12 mouse cellular contexts compared by ENCODE assay signal in genomic region chr1:137972620-137973350, GRCm38 (mm10).
DNase-seq lines count a peak whose midpoint lies in the region; ATAC-seq and TF ChIP-seq lines count a peak whose summit lies in the region.
"Had no signal": no experiment of that assay in that cellular context is flagged by ENCODE, and none has a peak within 500 bp of the region (broad histone marks: within the 10 kb centered on the region; RNA-seq: fewer than 3 reads in every experiment).

No protein-coding gene starts in this region.

- H3K27me3 ChIP-seq in kidney, postnatal 0 days (ENCODE audit: insufficient read depth, low read length): no peaks in the 10 kb centered on the region
- H3K27me3 ChIP-seq in kidney, adult 2 months (replicated peaks; ENCODE audit: control insufficient read depth, insufficient read depth, low read length): no peaks in the 10 kb centered on the region
- no peaks in the 10 kb centered on the region for H3K27me3 ChIP-seq in embryonic facial prominence, embryonic 12.5 days
- H3K27me3 ChIP-seq in heart, adult 2 months (ENCODE audit: control insufficient read depth, insufficient read depth, low read length): no peaks in the 10 kb centered on the region
- H3K27me3 ChIP-seq: liver, embryonic 13.5 days had no signal

- peak; percentile 9 for DNase-seq in kidney, postnatal 0 days (ENCODE audit: low spot score)
- DNase-seq in kidney, adult 2 months: no peak
- DNase-seq in brain, adult 2 months (ENCODE audit: low read depth, low spot score): peak; percentile 70
- peak; percentile 42 to 78 for DNase-seq in left cerebral cortex, postnatal 25 days (ENCODE audit: low spot score in 2 of 2)
- no peak for DNase-seq in urinary bladder, adult 18-20 months (ENCODE audit: low spot score in 2 of 2)
- DNase-seq in adrenal gland, adult 18-20 months (ENCODE audit: low spot score in 2 of 2): no peak
- no peak for DNase-seq in heart, adult 2 months
- DNase-seq: cerebellum, postnatal 25 days; heart, adult 18-20 months; liver, embryonic 13.5 days; thymus, postnatal 14 days had no signal

- no peaks in the 10 kb centered on the region for H3K9me3 ChIP-seq in kidney, postnatal 0 days (replicated peaks; ENCODE audit: low read length)
- no peaks in the 10 kb centered on the region for H3K9me3 ChIP-seq in embryonic facial prominence, embryonic 12.5 days
- H3K9me3 ChIP-seq: liver, embryonic 13.5 days had no signal

- H3K27ac ChIP-seq in kidney, postnatal 0 days: no peak overlapping the region
- H3K27ac ChIP-seq in kidney, adult 2 months (ENCODE audit: insufficient read depth, low read depth, low read length): no peak overlapping the region
- peak overlapping the region; percentile 70 for H3K27ac ChIP-seq in embryonic facial prominence, embryonic 12.5 days
- H3K27ac ChIP-seq in heart, adult 2 months: no peak overlapping the region
- H3K27ac ChIP-seq: liver, embryonic 13.5 days had no signal

- 61% methylated on average over 6 of the region's 6 CpGs for WGBS in kidney, postnatal 0 days
- WGBS in kidney, adult 2 months: 72% methylated on average over 6 of the region's 6 CpGs
- 38% methylated on average over 6 of the region's 6 CpGs for WGBS in embryonic facial prominence, embryonic 12.5 days
- 62% methylated on average over 6 of the region's 6 CpGs for WGBS in heart, adult 2 months

- ATAC-seq in kidney, postnatal 0 days (replicated peaks; ENCODE audit: low FRiP score, low read depth): no peak
- no peak for ATAC-seq in embryonic facial prominence, embryonic 12.5 days (ENCODE audit: insufficient number of reproducible peaks, insufficient read depth, low FRiP score, low TSS enrichment)

- intact Hi-C loops in left cerebral cortex, postnatal 25 days (cut with DNase I): loop anchor here (5.0 kb wide), 1 partner anchor 300 kb away; no protein-coding TSS in a partner anchor
- intact Hi-C loops in heart, adult 2 months (cut with DNase I): no loop called here

- no peaks in the 10 kb centered on the region for H3K4me1 ChIP-seq in kidney, postnatal 0 days (replicated peaks; ENCODE audit: insufficient read depth, low read length)
- no peaks in the 10 kb centered on the region for H3K4me1 ChIP-seq in kidney, adult 2 months (ENCODE audit: control insufficient read depth, insufficient read depth, low read length)
- peaks cover 11% of the 10 kb centered on the region for H3K4me1 ChIP-seq in embryonic facial prominence, embryonic 12.5 days
- H3K4me1 ChIP-seq in heart, adult 2 months (ENCODE audit: control insufficient read depth, insufficient read depth, low read length): no peaks in the 10 kb centered on the region
- H3K4me1 ChIP-seq: liver, embryonic 13.5 days had no signal

- no peak overlapping the region for H3K4me2 ChIP-seq in kidney, postnatal 0 days (ENCODE audit: low read length)
- H3K4me2 ChIP-seq in embryonic facial prominence, embryonic 12.5 days (replicated peaks): no peak overlapping the region
- H3K4me2 ChIP-seq: liver, embryonic 13.5 days had no signal

- H3K9ac ChIP-seq in kidney, postnatal 0 days (ENCODE audit: low read depth, low read length): no peak overlapping the region
- no peak overlapping the region for H3K9ac ChIP-seq in embryonic facial prominence, embryonic 12.5 days
- H3K9ac ChIP-seq in heart, adult 2 months (ENCODE audit: low read depth, low read length): no peak overlapping the region
- H3K9ac ChIP-seq: liver, embryonic 13.5 days had no signal

- TF ChIP-seq CTCF in kidney, postnatal 0 days (IDR thresholded peaks at IDR 0.05; ENCODE audit: low read depth): no peak
- TF ChIP-seq CTCF in kidney, adult 2 months (conservative IDR thresholded peaks at IDR 0.05; ENCODE audit: insufficient read depth, insufficient read length, low read depth, low read length): no peak
- no peak for TF ChIP-seq CTCF in heart, adult 2 months (IDR thresholded peaks at IDR 0.05)

- no peak for TF ChIP-seq POLR2A in kidney, adult 2 months (IDR thresholded peaks at IDR 0.05; ENCODE audit: low read depth, low read length)
- no peak for TF ChIP-seq POLR2A in heart, adult 2 months (IDR thresholded peaks at IDR 0.05; ENCODE audit: insufficient read depth, low read depth, low read length)

- H3K36me3 ChIP-seq in kidney, postnatal 0 days (ENCODE audit: insufficient read depth, low read length): no peaks in the 10 kb centered on the region
- no peaks in the 10 kb centered on the region for H3K36me3 ChIP-seq in kidney, adult 2 months (ENCODE audit: control insufficient read depth, insufficient read depth, low read length)
- H3K36me3 ChIP-seq in embryonic facial prominence, embryonic 12.5 days: peaks cover 4% of the 10 kb centered on the region; the same call in 1 of the 2 replicates
- no peaks in the 10 kb centered on the region for H3K36me3 ChIP-seq in heart, adult 2 months (ENCODE audit: control insufficient read depth, insufficient read depth, low read length)
- H3K36me3 ChIP-seq: liver, embryonic 13.5 days had no signal

- H3K79me2 ChIP-seq in heart, adult 2 months (replicated peaks; ENCODE audit: control insufficient read depth, insufficient read depth, low read length): no peaks in the 10 kb centered on the region

- TF ChIP-seq EP300 in heart, adult 2 months (IDR thresholded peaks at IDR 0.05; ENCODE audit: insufficient read depth, low read depth, low read length): no peak

- no peak overlapping the region for H3K4me3 ChIP-seq in kidney, postnatal 0 days (replicated peaks; ENCODE audit: low read depth, low read length)
- H3K4me3 ChIP-seq in kidney, adult 2 months (ENCODE audit: insufficient read depth, low read depth, low read length): no peak overlapping the region
- no peak overlapping the region for H3K4me3 ChIP-seq in embryonic facial prominence, embryonic 12.5 days
- no peak overlapping the region for H3K4me3 ChIP-seq in heart, adult 2 months
- H3K4me3 ChIP-seq: liver, embryonic 13.5 days had no signal

Comparison
In these comparisons a context has a peak if more than half of its experiments do, and no peak if none do; other contexts are left out.
1. DNase-seq: peak in kidney, postnatal 0 days (single experiment), brain, adult 2 months (single experiment) and left cerebral cortex, postnatal 25 days (2 of 2); none in kidney, adult 2 months (single experiment), urinary bladder, adult 18-20 months (0 of 2), adrenal gland, adult 18-20 months (0 of 2) and heart, adult 2 months (0 of 2).